Mouse (Mus musculus) heart, postnatal 25 days (tissue): ENCODE data around the gene Lenep. TPM values are rescaled to one million over a fixed set of nuclear protein-coding genes. Genes with fewer than 3 reads are reported as not detected.

Experiments
- DNase-seq: peaks from one replicate; pipeline ENCODE4 v3.0.0; 2022; ENCODE audit warnings: low spot score
- intact Hi-C: fragments of 180-260 bp; cut with DNase I; formaldehyde crosslinking; loops from one replicate; pipeline ENCODE4 v1.15.1; 2025
- total RNA-seq, 2 experiments: library from RNA; stranded (reverse); gene quantifications; 2 replicates each; pipeline ENCODE4 v1.2.3; 2021

Gene Lenep
- total RNA-seq, 2 experiments from 2014 or later = 0.23 to 0.59 TPM

DNA sequence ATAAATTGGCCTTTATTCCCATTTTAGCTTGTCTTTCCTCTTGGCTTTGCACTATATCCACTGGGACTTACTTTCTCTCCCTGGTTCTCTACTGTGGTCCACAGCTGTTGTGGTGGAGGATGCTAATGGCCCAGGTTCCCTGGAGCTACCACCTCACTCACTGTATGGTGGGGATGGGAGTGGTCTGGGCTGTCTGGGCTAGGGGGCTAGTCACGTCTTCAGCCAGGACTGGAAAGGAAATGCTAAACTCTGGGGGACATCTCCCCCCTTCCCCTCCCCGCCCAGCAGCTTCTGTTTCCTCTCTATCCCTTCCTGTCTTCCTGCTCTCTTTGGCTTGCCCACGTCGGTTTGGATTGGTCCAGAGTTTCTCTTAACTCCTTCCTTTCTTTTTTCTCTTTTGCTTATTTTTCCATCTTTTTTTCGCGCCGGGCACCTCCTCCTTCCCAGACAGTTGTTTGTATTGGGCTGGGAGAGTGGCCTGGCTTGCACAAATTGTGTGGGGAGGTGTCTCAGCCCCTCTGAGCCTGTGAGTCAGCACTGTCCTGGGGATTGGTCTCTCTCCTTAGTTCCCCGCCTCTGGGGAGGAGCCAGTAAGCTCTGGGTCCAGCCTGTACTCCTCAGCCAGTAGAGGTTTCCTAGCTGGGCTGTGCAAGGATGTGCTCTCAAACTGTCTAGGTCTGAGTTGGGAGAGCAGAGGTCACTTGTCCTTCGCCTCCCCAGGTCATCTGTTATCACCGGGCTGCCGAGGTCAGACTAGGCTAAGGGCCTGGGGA, 18.6 kb upstream of the Lenep start:
- peak; percentile 89 for DNase-seq
- intact Hi-C loops = no loop called here

DNA sequence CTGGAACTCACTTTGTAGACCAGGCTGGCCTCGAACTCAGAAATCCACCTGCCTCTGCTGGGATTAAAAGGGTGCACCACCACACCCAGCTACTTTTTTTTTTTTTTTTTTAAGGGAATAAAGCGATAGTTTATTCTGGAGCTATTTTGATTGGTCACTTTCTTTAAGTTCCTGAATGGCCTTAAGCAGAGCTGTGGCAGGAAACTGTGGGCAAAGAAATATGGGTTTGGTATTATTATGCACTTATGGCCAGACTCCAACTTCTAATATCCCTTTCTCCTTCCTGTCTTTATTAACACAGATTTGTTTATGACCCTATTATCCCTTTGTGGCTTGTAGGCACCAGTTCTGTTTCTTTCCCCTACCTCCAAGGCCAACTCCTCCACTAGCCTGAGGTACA, 17.8 kb upstream of the Lenep start:
- intact Hi-C loops = no loop called here
- DNase-seq = no peak

DNA sequence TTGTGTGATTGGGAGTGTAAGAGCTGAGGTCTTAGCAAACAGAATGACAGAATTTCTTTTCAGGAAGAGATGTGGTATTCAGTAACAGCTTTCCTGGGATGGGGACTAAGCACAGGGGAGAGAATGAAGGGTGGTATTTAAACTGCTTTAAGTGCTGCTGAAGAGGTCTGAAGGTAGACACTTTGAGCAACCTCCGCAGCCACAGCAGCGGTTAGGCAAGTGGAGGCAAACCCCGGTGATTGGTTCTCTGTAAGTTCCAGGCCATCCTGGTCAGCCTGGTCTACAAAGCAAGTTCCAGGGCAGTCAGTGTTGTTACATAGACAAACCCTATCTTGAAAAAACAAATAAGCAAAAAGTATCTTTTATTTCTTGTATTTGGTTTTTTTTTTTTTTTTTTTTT, 17.4 kb upstream of the Lenep start:
- no peak for DNase-seq
- intact Hi-C loops = no loop called here

DNA sequence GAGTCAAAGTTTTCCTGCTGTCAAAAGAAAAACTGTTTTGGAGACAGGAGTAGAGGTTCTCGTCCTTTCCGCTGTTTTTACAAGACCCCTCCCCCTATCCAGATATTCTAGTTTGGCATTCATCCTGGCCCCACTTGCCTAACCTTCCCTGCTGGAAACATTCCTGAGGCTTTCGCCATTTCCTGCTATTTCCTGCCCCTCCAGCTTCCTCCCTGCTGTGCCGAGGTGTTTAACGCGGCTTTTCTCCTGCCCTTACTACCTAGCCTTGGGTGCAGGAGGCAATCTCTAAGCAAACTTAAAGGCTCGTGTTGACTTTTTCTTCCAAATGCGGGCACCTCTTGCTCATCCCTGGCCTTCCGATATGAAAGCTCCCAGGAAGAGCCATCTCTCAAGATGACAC, 17.0 kb upstream of the Lenep start:
- intact Hi-C loops = no loop called here
- peak; percentile 65 for DNase-seq

DNA sequence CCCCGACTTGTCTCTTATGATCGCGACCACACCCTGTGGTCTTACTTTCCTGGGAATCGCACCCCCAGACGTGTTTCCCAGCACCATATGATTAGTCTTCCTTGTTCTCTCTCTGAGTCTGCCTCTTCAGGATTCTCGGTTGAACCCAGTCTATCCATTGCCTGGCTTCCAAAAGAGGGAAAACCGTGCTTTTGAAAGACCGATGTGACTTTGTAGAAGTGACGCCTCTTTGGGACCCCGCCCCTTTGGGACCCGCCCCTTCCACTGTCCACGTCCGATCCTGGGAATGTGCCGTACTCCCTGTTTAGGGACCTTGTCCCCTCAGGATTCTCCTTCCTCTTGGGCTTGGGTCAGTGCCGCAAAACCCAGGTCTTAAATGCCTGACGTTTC, 16.3 kb upstream of the Lenep start:
- DNase-seq = peak; percentile 77

DNA sequence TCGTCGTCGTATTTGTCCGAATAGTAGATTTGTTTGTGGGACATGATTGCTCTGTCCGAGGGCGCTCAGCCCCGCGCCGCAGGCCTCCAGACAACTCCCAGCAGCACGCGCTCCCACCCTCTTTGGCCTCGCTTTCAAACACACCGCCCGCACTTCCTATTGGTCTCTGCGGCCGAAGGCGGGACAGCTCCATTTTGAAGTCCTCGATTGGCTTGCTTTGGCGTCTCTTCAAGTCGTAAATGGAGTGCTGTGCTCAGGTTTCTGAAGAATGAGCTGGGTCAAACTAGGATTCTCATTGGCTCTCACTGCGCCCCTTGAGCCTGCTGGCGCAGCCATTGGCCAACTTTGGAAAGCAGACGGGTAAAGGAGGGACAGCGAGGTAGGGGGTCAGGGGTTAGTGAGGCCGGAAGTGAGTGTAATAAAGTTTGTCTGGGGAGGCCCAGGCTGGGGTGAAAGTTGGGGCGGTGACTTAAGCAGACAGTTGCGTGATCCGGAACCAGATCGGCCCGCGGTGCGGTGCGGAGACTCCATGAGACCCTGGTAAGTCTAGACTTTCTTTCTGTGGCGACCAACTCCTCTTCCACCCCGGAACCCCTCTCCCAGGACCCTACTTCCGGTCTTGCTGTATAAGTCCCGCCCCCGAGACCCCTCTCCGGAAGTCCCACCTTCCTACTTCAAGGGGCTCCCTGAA, 15.7 kb upstream of the Lenep start, which contains the start of the genes Cks1b and Shc1:
Gene Cks1b (minus strand): TSS at position 214 of the 691 bp plus-strand sequence.
Gene Shc1 (plus strand): TSS at position 274 of the 691 bp plus-strand sequence.
- peak; percentile 97 for DNase-seq
- intact Hi-C loops = no loop called here

More for the DNA sequence above, 16.3 kb upstream of the Lenep start:
- intact Hi-C loops = no loop called here

DNA sequence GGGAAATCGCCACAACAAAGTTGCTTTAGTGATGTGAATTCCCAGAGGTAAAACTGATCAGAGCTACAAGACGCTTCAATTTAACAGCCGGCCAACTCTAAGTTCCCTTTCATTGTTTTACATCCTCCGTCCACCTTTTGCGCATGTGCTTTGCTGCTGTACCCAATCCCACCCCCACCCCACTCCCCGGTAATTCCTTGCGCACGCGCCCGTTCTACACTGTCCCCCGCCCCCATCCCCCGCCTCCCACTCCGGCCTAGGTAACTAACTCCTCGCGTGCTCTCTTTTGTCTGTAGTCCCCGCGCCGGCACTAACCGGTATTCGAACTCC, 15.2 kb upstream of the Lenep start:
- no peak for DNase-seq
- intact Hi-C loops = no loop called here

DNA sequence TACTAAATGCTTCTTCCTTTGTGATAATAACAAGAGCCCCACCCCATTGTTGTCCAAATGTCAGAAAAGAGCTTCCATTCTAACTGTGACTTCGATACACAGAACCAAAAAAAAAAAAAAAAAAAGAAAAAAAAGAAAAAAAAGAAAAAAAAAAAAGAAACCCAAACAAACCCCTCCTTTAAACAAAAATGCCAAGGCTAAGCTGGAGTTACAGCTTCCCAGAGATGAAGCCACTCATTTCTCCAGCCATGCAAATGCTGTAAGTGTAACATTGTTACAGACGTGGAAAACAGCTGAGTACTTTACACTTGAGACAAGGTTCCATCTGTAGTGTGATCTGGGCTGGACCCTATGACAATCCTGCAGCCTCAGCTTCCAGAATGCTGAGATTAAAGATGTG, 14.5 kb upstream of the Lenep start:
- intact Hi-C loops = no loop called here
- DNase-seq = no peak

DNA sequence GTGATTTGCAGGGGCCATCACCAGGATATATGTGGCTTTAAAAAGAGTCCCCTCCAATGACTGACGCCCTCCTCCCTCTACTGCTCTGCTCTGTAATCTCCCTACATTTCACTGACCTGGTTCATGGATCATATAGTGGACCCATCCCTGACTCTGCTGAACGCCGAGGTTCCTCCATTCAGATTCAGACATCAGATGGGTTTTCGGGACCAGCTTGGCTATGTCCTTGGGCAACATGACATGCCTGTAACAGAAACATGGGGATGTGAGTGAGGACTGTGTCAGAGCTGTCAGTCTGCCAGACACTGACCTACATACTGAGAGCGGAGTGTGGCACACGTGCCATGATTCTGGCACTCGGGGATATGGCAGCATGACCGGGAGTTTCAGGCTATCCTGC, 13.6 kb upstream of the Lenep start:
- DNase-seq = no peak
- intact Hi-C loops = no loop called here

DNA sequence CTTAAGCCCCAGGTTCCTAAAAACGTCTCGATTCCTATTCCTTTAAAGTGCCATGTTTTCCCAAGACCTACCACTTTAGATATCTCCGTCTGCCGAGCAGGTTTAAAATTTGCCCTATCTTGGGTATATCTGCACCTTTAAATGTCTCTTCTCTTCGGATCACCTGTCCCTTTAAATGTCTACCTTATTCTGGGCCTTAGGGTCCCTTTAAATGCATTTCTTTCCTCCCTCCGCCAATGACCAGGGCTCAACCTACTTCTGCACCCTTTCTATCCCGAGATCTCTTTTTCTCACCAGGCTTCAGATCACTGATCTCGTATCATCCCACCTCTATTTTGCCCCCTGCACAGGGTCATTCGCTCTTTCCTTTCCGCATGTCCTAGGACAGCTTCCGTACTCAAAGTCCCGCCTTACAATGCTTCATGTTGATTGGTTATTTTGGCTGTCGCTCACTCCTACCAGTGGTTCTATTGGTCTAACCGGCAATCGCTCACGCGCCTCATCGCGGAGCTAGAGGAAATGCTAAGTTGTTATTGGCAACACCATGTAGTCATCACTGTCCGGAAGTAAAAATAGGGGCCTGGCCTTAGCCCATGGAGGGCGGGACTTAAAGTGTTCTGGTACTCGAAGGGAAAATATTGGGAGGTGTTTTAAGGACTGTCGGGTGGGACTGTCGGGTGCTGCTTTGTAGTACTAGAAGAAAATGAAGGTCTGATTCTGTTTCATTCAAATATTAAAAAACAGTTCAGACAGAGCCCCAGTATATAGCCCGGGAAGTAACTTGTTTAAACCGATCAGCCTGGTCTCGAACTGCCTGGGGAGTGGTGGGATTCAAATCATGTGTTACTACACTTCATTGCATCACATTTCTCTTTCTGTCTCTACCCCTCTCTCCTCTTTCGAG, 9.1 kb upstream of the Lenep start, which contains the start of gene Flad1:
Gene Flad1 (minus strand): TSS at position 381 of the 904 bp plus-strand sequence.
- intact Hi-C loops = loop anchor here (2.0 kb wide), 1 partner anchor 15 kb away; no protein-coding TSS in a partner anchor
- peak; percentile 98 for DNase-seq

DNA sequence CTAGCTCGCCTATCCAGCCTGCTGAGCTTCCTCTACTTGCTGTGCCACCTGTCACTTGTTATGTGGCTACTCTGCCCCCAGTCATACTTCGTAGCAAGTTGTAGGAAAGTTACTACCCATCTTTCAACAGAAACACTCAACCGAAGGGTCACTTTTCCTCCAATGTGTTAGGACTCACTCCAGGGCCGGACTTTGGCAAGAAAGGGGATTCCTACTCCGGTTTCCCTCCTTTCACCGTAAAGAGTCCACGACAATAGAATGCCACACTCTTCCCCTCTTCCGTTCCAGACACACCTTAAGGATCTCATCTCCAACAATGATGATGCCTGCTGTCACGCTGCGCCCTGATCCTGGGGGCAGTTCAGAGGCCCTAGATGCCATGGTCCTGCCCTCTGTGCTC, 8.3 kb upstream of the Lenep start:
- intact Hi-C loops = no loop called here
- no peak for DNase-seq

DNA sequence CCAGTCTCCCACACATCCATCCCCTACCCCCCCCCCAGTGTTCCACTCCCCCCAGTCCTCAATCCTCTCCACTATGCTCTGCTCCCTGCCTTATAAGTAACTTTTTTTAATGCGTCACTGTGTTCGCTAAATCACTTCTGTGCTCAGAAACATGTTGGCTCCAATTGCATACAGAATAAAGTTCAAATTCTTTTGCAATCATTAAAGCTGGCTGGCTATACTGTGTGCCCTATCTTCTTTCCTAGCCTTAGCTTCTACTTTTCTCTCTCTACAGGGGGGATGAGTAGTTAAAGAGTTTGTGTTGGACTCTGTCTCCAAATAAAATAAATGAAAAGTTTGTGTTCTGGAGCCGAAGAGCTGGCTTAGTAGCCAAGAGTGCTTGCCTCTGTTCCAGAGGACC, 7.1 kb upstream of the Lenep start:
- intact Hi-C loops = no loop called here
- no peak for DNase-seq

DNA sequence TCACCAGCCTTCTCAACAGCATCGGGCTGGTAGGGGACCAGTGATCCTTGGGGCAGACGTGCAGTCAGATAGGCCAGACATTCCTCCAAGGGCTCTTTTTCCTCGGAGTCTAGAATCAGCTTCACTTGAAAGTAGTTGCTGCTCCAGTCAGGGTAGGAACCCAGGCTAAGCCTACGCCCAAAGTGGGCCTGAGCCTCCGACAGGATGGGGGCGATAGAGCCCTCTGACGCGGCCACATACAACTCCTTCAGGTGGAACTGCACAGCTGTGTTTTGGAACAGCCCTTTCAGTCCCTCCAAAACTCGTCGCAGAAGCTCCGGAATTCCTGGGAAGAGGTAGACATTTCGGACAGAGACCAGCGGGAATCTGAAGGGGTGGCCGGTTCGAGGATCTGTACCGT, 5.9 kb upstream of the Lenep start:
- intact Hi-C loops = no loop called here
- DNase-seq = no peak

DNA sequence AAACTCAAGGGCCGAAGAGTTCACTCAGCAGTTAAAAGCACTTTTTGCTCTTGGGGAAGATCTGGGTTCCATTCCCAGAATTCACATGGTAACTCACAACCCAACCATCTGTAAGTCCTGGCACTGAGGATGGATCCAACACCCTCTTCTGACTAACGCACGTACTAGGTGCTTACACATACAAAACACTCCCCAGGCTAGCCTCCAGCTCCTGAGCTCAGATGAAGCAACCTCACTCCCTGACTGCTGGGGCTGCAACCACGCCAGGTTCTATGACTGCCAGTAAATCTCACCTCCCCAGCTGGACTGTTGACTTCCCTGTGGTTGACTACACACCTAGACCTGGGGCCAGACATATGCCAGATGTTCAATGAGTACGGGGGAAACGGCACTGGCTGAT, 4.3 kb upstream of the Lenep start:
- intact Hi-C loops = loop anchor here (2.0 kb wide), 1 partner anchor 42 kb away; no protein-coding TSS in a partner anchor
- DNase-seq = no peak

DNA sequence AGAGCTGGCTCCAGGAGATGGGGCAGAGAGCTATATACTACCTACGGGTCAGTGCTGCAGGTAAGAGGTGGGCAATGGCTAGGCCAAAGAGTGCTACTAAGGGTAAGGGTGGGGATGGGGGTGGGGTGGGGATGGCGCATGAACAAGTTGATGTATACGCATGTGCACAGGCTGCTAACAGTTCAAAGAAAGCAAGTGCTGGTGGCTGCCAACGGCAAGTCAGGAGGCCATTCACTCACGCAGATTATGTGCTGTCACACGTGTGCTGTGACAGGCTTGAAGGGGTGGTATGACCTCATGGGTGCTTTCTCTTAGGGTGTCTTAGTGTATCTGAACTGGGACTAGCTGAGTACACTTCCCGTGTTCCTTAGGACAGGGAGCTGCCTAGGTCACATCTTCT, 1.3 kb downstream of the Lenep start:
- no peak for DNase-seq
- intact Hi-C loops = no loop called here

DNA sequence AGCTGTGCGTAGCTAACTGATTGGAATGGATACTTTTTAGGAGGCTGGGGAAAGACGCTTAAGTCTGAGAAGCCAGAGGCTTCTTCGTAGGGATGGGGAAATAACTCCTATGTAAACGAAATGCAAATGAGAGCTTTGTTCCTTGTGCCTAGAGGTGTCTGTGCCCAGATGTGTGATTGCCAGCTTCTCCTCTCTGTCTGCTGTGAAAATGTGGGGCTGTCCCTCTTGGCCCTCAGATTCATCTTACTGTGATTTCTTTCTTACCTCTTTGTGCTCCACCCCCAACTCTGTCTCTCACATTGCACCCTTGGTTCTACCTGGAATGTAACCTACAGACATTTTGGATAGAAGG, 6.0 kb downstream of the Lenep start:
- intact Hi-C loops = loop anchor here (2.0 kb wide), 3 partner anchors 16 to 84 kb away; no protein-coding TSS in a partner anchor
- no peak for DNase-seq

DNA sequence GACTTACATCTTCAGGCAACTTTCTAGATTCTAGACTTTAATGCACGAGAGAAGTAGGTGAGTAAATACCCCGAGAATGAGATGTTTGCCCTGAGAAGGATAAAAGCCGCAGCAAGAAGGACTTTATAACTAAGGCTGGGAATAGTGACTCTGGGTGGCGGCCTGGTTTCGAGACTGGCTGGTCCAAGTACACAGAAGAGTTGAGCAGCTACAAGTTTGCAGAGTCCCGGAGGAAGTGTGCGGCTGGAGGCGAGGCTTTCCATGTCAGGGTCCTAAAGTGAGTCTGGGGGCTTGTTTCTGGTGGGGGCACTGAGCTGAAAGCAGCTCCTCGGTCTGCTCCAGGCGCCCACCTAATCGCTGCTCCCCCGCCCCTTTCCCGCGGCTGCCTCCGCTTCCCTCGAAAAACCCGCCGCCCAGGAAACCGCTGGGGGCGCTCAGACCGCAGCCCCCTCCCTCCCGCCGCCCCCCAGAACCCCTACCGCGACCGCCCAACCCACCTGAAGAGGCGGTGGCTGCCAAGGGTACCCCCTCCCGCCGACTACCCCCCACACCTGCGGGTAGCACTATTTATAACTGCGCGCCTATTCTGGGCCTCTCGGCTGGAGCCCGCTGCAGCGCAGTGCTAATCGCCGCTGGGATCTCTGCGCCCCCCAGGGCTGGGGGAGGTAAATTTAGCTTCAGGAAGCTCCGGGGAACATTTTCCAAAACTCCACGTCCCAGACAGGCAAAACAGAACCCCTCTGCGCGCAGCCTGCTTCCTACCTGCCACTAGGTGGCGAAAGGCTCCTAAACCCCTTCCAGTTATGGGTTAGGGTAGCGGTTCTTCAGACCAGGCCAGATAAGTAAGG, 6.6 kb downstream of the Lenep start:
- intact Hi-C loops = loop anchor here (2.0 kb wide), 3 partner anchors 17 to 85 kb away; no protein-coding TSS in a partner anchor
- peak; percentile 58 for DNase-seq

DNA sequence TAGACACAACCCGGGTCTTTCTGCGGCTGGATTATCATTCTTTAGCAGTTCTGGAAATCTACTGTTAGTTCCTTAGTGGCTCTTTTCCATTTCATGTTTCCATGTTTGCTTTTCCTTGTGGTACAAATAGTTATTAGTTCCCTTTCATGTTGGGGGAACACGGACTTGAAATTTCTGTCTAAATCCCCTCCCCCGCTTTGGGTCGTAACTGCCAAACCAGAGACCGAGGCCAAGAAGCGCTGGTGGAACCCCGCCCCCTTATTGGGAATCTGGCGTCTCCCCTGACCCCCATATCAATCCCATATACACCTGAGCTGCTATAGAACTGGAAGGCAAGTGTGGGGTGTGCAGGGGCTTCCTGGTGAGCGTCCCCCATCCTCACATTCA, 7.2 kb downstream of the Lenep start:
- DNase-seq = no peak
- intact Hi-C loops = no loop called here

DNA sequence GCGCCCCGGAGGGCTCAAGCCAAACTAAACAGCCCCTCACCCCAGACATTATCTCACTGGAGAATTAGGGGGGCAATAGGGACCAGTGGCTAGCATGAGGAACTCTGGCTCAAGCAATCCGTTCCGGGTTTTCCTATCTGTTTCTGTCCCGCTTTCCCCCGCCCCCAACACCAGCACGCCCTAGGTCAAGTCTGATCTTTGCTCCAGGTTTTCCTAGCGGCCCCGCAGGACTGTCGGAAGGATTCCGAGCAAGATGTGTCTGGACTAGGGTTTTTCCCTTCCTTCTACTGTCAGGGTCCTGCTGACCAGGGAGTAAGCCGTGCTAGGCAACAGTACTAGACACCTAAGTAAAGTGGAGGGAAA, 7.7 kb downstream of the Lenep start:
- DNase-seq = no peak
- intact Hi-C loops = no loop called here
